Mouse (Mus musculus): Measurements from ENCODE around the gene Naa40. TPM values are rescaled to one million over a fixed set of nuclear protein-coding genes. Genes with fewer than 3 reads are reported as not detected.

The Naa40 gene
- polyA plus RNA-seq, 3 experiments from 2014 or later = 21.3 to 28.4 (median 27.4) TPM

- ATAC-seq = no peak
Measured at GRCm38 (mm10) chr19:7212216-7212615, 28.8 kb downstream of the Naa40 start.

- no peak for ATAC-seq
Measured at GRCm38 (mm10) chr19:7209907-7210646, 30.9 kb downstream of the Naa40 start.

- peak; percentile 88 for ATAC-seq
Measured at GRCm38 (mm10) chr19:7205753-7206736, 34.9 kb downstream of the Naa40 start, which contains the start of gene Otub1. Gene Otub1, minus strand, starts transcription at chr19:7206316.

GRCm38 (mm10) chr19:7205326-7205725, 35.7 kb downstream of the Naa40 start:
- no peak for ATAC-seq

GRCm38 (mm10) chr19:7204898-7205297, 36.1 kb downstream of the Naa40 start:
- no peak for ATAC-seq

- ATAC-seq = no peak
Measured at GRCm38 (mm10) chr19:7200427-7200826, 40.6 kb downstream of the Naa40 start.

GRCm38 (mm10) chr19:7199089-7199488, 41.9 kb downstream of the Naa40 start:
- no peak for ATAC-seq

- ATAC-seq = no peak
Measured at GRCm38 (mm10) chr19:7197445-7197844, 43.5 kb downstream of the Naa40 start.

GRCm38 (mm10) chr19:7196741-7197270, 44.2 kb downstream of the Naa40 start:
- no peak for ATAC-seq

- no peak for ATAC-seq
Measured at GRCm38 (mm10) chr19:7195900-7196728, 44.9 kb downstream of the Naa40 start.

GRCm38 (mm10) chr19:7192561-7192967, 48.4 kb downstream of the Naa40 start:
- ATAC-seq = no peak

GRCm38 (mm10) chr19:7191639-7192038, 49.3 kb downstream of the Naa40 start:
- no peak for ATAC-seq

- ATAC-seq = no peak
Measured at GRCm38 (mm10) chr19:7190986-7191385, 50.0 kb downstream of the Naa40 start.

GRCm38 (mm10) chr19:7189026-7189425, 52.0 kb downstream of the Naa40 start:
- no peak for ATAC-seq

- ATAC-seq = no peak
Measured at GRCm38 (mm10) chr19:7187157-7187556, 53.8 kb downstream of the Naa40 start.

GRCm38 (mm10) chr19:7185715-7186291, 55.2 kb downstream of the Naa40 start:
- no peak for ATAC-seq

- ATAC-seq = no peak
Measured at GRCm38 (mm10) chr19:7185059-7185458, 55.9 kb downstream of the Naa40 start.

GRCm38 (mm10) chr19:7183419-7183818, 57.6 kb downstream of the Naa40 start:
- ATAC-seq = no peak

GRCm38 (mm10) chr19:7182273-7182949, 58.6 kb downstream of the Naa40 start:
- no peak for ATAC-seq

- no peak for ATAC-seq
Measured at GRCm38 (mm10) chr19:7181496-7181895, 59.5 kb downstream of the Naa40 start.

- no peak for ATAC-seq
Measured at GRCm38 (mm10) chr19:7180756-7181405, 60.1 kb downstream of the Naa40 start.
